Mouse (Mus musculus) urinary bladder, postnatal 10 days (tissue): ENCODE results near the gene Adam3.

Source experiments
- DNase-seq: peaks from one replicate; pipeline ENCODE4 v3.0.0; 2022; ENCODE audit warnings: low spot score

The Adam3 gene

GRCm38 (mm10) chr8:24725630-24726029, at the start of gene Adam3:
Adam3 (minus strand) TSS chr8:24725852.
- no peak for DNase-seq

- no peak for DNase-seq
Measured at GRCm38 (mm10) chr8:24724886-24725626, 596 bp downstream of the Adam3 start.
